Mouse (Mus musculus) hindbrain, embryonic 11.5 days (tissue): ENCODE measurements around the gene P2ry2. TPM values are rescaled to one million over a fixed set of nuclear protein-coding genes. Genes with fewer than 3 reads are reported as not detected.

ENCODE experiments used
- ATAC-seq: fragments of 200-750 bp; cut with Nextera tagmentation; 2 replicates; pipeline ENCODE4 v1.8.0; 2017; ENCODE audit warnings: mild to moderate bottlenecking, moderate TSS enrichment, moderate library complexity; ENCODE audit not compliant: low FRiP score
- DNase-seq: peaks from one replicate; pipeline ENCODE4 v3.0.0-alpha.2; 2015; ENCODE audit warnings: low spot score
- H3K27ac ChIP-seq: fragments of 300-500 bp; sonication (generic); 2 replicates; pipeline ENCODE4 v1.5.1; 2014; ENCODE audit warnings: mild to moderate bottlenecking, low read depth, low read length
- H3K27me3 ChIP-seq: fragments of 300-500 bp; sonication (generic); 2 replicates; pipeline ENCODE4 v1.6.1; 2014; ENCODE audit warnings: mild to moderate bottlenecking, low read length, moderate library complexity, mixed read lengths; ENCODE audit not compliant: control insufficient read depth, insufficient read depth
- H3K36me3 ChIP-seq: fragments of 300-500 bp; sonication (generic); 2 replicates; pipeline ENCODE4 v1.6.1; 2014; ENCODE audit warnings: mild to moderate bottlenecking, low read length, moderate library complexity, mixed read lengths; ENCODE audit not compliant: control insufficient read depth, insufficient read depth
- H3K4me1 ChIP-seq: fragments of 300-500 bp; sonication (generic); replicated peaks from 2 replicates; pipeline ENCODE4 v1.6.1; 2014; ENCODE audit warnings: low read length, mixed read lengths; ENCODE audit not compliant: control insufficient read depth, insufficient read depth
- H3K4me2 ChIP-seq: fragments of 300-500 bp; sonication (generic); replicated peaks from 2 replicates; pipeline ENCODE4 v1.6.1; 2014; ENCODE audit warnings: mild to moderate bottlenecking, low read depth, low read length
- H3K4me3 ChIP-seq: fragments of 300-500 bp; sonication (generic); 2 replicates; pipeline ENCODE4 v1.5.1; 2014; ENCODE audit warnings: low read depth, low read length
- H3K9ac ChIP-seq: fragments of 300-500 bp; sonication (generic); 2 replicates; pipeline ENCODE4 v1.6.1; 2014; ENCODE audit warnings: low read depth, low read length
- H3K9me3 ChIP-seq: fragments of 300-500 bp; sonication (generic); 2 replicates; pipeline ENCODE4 v1.6.1; 2016; ENCODE audit warnings: low read length; ENCODE audit not compliant: control insufficient read depth
- WGBS: fragments of 180-500 bp; shearing (Covaris S2); extraction: QIAGEN DNeasy Blood & Tissue Kit; methylation state at CpG from one replicate; pipeline ENCODE4 v1.1.7; 2014; 5-methylcytosine and 5-hydroxymethylcytosine counted together
- polyA plus RNA-seq: library from polyadenylated mRNA; unstranded; fragments of >200 nt; fragmentation: Nextera tagmentation; extraction: Ambion mirVana; gene quantifications from 2 replicates; pipeline ENCODE4 v1.2.1, GENCODE M21; 2014

Gene P2ry2
- polyA plus RNA-seq, 1 experiment from 2014 or later: 0.73 TPM

DNA sequence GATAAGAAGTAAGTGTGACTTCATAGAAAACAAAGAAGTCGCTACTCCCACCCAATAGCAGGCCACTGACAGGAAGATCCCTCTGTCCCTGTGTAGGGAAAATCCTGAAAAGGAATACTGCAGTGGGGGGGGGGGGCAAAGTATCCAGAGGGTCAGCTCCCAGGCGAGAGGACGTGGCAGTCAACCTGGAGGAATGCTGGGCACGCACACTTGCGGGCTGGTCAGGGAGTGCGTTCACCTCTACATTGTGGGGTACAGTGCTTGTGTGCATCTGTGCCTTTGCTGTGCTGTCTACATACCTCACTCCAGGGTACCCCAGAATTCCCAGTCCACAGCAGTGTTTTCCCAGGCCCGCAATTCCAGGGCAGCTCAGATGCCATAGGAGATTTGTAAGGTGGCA is 46.7 kb downstream of the P2ry2 start:
- 87% methylated on average over 7 of the region's 7 CpGs for WGBS
- Histone ChIP-seq H3K4me1 (no peaks in the 10 kb centered on the region), H3K36me3 (no peaks in the 10 kb centered on the region), H3K27me3 (no peaks in the 10 kb centered on the region), H3K4me2 (no peak overlapping the region), H3K4me3 (no peak overlapping the region), H3K9ac (no peak overlapping the region), H3K9me3 (no peaks in the 10 kb centered on the region), H3K27ac (no peak overlapping the region)
- ATAC-seq (no peak), DNase-seq (no peak)

DNA sequence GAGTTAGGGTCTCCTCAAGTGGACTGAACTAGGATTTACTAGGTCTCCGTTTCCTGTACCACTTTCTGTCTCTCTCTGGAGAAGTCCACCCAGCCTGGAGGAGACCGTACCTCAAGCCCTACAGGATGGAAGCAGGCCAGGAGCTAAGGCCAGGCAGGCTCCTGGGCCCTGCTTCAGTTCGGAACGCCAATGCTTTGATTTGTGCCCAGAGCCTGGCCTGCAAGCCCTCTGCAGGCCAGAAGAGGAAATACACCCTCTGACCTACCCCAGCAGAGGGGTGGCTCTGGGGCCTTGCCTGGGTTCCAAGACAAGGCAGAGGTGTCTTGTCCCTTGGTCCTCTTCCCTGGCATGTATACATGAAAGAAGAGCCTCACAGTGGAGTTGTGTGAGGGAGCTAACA is 47.6 kb downstream of the P2ry2 start:
- Histone ChIP-seq H3K4me2 (no peak overlapping the region), H3K9me3 (no peaks in the 10 kb centered on the region), H3K27me3 (no peaks in the 10 kb centered on the region), H3K4me3 (no peak overlapping the region), H3K27ac (no peak overlapping the region), H3K9ac (no peak overlapping the region), H3K36me3 (no peaks in the 10 kb centered on the region), H3K4me1 (no peaks in the 10 kb centered on the region)
- DNase-seq (peak; percentile 54), ATAC-seq (no peak)
- 18% methylated on average over 4 of the region's 4 CpGs for WGBS

DNA sequence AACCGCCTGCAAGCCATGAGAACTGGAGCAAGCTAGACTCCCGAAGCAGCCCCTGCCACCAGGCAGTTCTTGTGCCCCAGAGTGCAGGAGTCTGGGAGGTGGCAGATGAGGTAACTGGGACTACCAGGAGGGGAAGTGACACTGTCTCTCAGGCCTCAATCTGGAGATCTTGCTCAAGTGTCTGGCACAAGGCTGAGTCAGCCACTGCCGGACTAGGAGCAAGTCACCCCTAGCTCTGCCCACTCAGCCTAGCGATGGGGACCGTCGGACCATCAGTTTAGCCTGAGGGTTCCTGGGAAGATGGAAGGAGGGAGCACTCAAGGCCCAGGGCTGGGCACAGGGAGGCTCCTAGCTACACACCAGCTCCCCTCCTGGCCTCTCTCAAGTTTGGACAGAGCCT is 48.4 kb downstream of the P2ry2 start:
- H3K27ac ChIP-seq: no peak overlapping the region
- H3K4me2 ChIP-seq: no peak overlapping the region
- no peaks in the 10 kb centered on the region for H3K4me1 ChIP-seq
- H3K27me3 ChIP-seq: no peaks in the 10 kb centered on the region
- DNase-seq: no peak
- ATAC-seq: no peak
- no peaks in the 10 kb centered on the region for H3K36me3 ChIP-seq
- 75% methylated on average over 6 of the region's 6 CpGs for WGBS
- no peak overlapping the region for H3K9ac ChIP-seq
- no peak overlapping the region for H3K4me3 ChIP-seq
- H3K9me3 ChIP-seq: no peaks in the 10 kb centered on the region

DNA sequence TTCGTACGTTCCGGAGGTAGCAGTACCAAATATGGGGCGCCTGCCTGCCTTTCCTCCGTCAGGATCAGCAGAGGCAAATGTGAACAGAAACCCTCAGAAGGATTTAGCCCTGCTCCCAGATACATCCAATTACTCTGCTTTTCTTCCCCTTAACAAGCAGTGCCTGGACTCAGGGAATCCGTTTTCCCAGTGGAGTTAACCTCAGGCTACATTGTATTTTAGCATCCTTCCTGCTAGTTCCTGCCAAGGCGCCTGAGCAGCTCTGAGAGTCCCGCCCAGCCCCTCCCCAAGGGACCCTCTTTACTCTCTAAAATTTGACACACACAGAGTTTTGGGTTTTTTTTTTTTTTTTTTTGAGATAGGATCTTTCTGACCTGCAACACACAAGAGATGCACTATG is 49.3 kb downstream of the P2ry2 start:
- Histone ChIP-seq H3K27ac (no peak overlapping the region), H3K36me3 (no peaks in the 10 kb centered on the region), H3K4me1 (no peaks in the 10 kb centered on the region), H3K9ac (no peak overlapping the region), H3K27me3 (no peaks in the 10 kb centered on the region), H3K9me3 (no peaks in the 10 kb centered on the region), H3K4me3 (no peak overlapping the region), H3K4me2 (no peak overlapping the region)
- WGBS: 76% methylated on average over 8 of the region's 8 CpGs
- DNase-seq (no peak), ATAC-seq (no peak)

DNA sequence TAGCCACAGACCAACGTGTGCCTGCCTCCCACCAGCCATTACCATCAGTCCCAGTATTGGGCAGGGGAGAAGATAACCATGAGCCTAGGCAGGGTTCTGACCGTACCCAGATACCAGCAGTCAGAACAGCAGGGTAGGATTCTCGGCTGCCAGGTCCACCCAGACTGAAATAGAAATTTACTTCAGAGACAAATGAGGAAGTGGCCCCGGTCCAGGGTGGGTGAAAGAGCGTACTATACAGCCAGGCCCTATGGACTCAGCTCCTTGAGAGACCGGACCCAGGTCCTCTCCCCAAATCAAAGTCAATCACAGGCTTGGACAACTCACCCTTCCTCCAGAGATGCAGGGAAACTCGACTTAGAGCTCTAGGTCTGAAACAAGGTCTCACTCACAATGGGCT is 51.5 kb downstream of the P2ry2 start:
- Histone ChIP-seq H3K9ac (no peak overlapping the region), H3K9me3 (no peaks in the 10 kb centered on the region), H3K4me2 (no peak overlapping the region), H3K4me1 (no peaks in the 10 kb centered on the region), H3K27me3 (no peaks in the 10 kb centered on the region), H3K4me3 (no peak overlapping the region), H3K27ac (no peak overlapping the region), H3K36me3 (no peaks in the 10 kb centered on the region)
- ATAC-seq: no peak
- no peak for DNase-seq
- WGBS: 73% methylated on average over 7 of the region's 7 CpGs

DNA sequence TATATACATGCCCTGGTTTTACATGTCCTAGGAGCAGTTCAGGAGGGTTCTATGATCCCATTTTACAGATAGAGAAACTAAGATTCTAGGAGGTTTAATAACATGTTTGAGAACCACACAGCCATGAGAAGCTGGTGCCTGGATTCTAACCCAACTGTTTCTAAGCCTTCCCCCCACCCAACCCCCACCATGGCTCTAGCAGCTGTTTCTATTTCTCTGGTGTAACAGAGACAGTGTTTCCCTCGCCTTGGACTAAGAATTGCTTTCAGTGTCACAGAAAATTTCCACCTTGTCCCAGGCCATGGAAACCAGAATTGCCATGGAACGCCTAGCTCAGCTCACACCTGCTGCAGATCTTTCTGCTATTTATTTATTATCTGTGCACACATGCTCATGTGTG is 52.2 kb downstream of the P2ry2 start:
- Histone ChIP-seq H3K4me2 (no peak overlapping the region), H3K27me3 (no peaks in the 10 kb centered on the region), H3K36me3 (no peaks in the 10 kb centered on the region), H3K4me3 (no peak overlapping the region), H3K9ac (no peak overlapping the region), H3K27ac (no peak overlapping the region), H3K4me1 (no peaks in the 10 kb centered on the region), H3K9me3 (no peaks in the 10 kb centered on the region)
- DNase-seq: no peak
- no peak for ATAC-seq
- WGBS: 78% methylated on average over 2 of the region's 2 CpGs

DNA sequence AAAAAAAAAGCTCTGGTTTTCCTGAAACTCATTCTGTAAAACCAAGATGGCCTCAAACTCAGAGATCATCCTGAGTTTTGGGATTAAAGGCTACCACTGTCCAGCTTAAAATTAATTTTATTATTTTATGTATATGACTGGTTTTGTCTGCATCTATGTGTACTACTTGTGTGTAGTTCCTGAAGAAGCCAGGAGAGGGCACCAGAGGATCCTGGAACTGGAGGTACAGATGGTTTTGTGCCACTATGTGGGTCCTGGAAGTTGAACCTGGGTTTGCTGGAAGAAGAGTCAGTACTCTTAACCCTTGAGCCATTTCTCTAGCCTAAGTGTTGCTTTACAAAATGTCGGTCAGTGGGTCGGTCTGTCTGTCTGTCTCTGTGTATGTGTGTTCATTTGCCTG is 54.2 kb downstream of the P2ry2 start:
- WGBS: 97% methylated on average over 2 of the region's 2 CpGs
- Histone ChIP-seq H3K9me3 (no peaks in the 10 kb centered on the region), H3K4me3 (no peak overlapping the region), H3K36me3 (no peaks in the 10 kb centered on the region), H3K4me1 (no peaks in the 10 kb centered on the region), H3K4me2 (no peak overlapping the region), H3K27ac (no peak overlapping the region), H3K9ac (no peak overlapping the region), H3K27me3 (no peaks in the 10 kb centered on the region)
- ATAC-seq (no peak), DNase-seq (peak; percentile 31)

DNA sequence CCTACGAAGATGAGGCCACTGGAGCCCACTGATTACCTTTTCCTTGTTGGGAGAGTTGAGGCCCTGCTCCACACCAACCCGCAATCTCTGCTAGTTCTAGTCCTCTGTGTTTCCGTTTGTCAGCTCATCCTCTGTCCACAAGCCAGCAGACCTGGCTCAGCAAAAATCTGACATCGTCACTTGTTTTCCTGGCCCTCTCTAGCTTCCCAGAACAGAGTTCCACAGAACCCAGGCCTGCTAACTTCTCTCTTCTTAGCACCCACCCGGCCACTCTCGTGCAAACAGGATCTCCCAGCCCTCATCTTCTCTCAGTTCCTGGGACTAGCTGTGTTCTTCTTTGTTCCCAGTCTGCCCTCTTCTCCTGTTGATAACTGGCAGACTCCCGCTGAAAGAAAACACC is 60.0 kb downstream of the P2ry2 start:
- Histone ChIP-seq H3K9me3 (no peaks in the 10 kb centered on the region), H3K4me2 (no peak overlapping the region), H3K36me3 (no peaks in the 10 kb centered on the region), H3K4me1 (no peaks in the 10 kb centered on the region), H3K27me3 (no peaks in the 10 kb centered on the region), H3K4me3 (no peak overlapping the region), H3K9ac (no peak overlapping the region), H3K27ac (no peak overlapping the region)
- ATAC-seq: no peak
- no peak for DNase-seq
- WGBS: 81% methylated on average over 7 of the region's 7 CpGs

DNA sequence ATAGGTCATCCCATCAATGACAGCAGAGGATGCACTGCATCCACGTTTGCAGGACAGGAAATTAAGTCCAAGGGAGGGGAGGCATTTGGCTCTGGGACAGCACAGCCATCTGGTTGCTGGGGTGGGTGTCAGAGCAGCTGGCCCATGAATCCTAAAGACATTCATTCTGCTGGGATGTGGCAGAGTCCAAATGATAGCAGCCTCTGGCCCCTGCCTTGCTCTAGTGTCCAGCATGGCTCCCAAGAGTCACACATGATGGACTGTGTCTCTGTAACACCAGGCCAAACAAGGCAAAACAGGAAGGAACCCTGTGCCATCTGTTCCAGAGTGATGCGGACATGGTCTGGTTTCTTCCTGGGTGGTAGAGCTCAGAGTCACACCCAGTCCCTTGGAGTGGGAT is 60.8 kb downstream of the P2ry2 start:
- no peak overlapping the region for H3K4me3 ChIP-seq
- no peak overlapping the region for H3K9ac ChIP-seq
- WGBS: 64% methylated on average over 2 of the region's 2 CpGs
- no peaks in the 10 kb centered on the region for H3K27me3 ChIP-seq
- H3K36me3 ChIP-seq: no peaks in the 10 kb centered on the region
- H3K27ac ChIP-seq: no peak overlapping the region
- H3K9me3 ChIP-seq: no peaks in the 10 kb centered on the region
- no peak overlapping the region for H3K4me2 ChIP-seq
- no peaks in the 10 kb centered on the region for H3K4me1 ChIP-seq
- DNase-seq (no peak), ATAC-seq (no peak)
